Mouse (Mus musculus): ENCODE results near the gene Rptor.

DNA sequence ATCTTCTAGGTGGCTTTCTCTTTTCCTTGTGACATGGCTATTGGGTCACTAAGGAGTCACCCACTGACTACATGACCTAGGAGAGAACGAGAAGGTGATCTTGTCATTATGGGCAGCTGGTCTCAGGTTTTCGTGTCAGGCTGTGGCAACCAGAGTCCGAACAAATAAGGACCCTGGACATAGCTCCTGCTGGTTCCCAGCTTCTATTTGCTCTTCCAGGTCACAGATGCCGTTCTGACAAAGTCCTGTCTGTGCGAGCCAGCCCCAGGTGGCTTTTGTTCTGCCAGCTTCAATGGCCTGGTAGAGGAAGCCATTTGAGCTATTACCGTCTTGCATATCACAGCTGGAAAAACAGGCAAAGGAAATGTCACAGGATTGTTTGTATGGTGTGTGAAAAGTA lies 40.4 kb upstream of the Rptor start:
- no peak for TF ChIP-seq CTCF (IDR thresholded peaks at IDR 0.05; ENCODE audit: low read depth)
- TF ChIP-seq EP300 (IDR thresholded peaks at IDR 0.05; ENCODE audit: low read depth) = no peak

All from liver, postnatal 0 days (tissue).